Mouse (Mus musculus): ENCODE data around the gene Btd.

- TF ChIP-seq CTCF (IDR thresholded peaks at IDR 0.05) (no peak), POLR2A (IDR thresholded peaks at IDR 0.05; ENCODE audit: insufficient read depth, low read depth, low read length) (no peak)
Observed at GRCm38 (mm10) chr14:31630677-31631076, 10.2 kb upstream of the Btd start.

All from heart, adult 2 months (tissue).